Mouse (Mus musculus) right cerebral cortex, postnatal 4 days (tissue): ENCODE measurements at regions not wholly inside any gene's neighbourhood (a gene's known extent, or its start where the extent isn't known, plus 50 kb on each side); places are given as distances from the start of the nearest gene placed in this dataset.
A peak's percentile ranks its signal among the peaks of the same experiment; 100 is the strongest.
"Not testable (repeated sequence)": the region's sequence is repeated elsewhere in the genome, so short reads cannot be mapped to it uniquely, and the experiment has no call there.

Experiments used
- DNase-seq: peaks from one replicate; pipeline ENCODE4 v3.0.0-alpha.2; 2022

- DNase-seq: no peak
These were observed 300.1 kb downstream of the Vrk1 start for GRCm38 (mm10) chr12:106310171-106310570.

GRCm38 (mm10) chr12:106310585-106311319 lies 300.7 kb downstream of the Vrk1 start:
- DNase-seq: no peak

GRCm38 (mm10) chr12:106311320-106311825 lies 301.3 kb downstream of the Vrk1 start:
- no peak for DNase-seq

- no peak for DNase-seq
These were observed 302.0 kb downstream of the Vrk1 start for GRCm38 (mm10) chr12:106311831-106312600.

- DNase-seq: no peak
These were observed 307.7 kb downstream of the Vrk1 start for GRCm38 (mm10) chr12:106317738-106318137.

GRCm38 (mm10) chr12:106321511-106321910 lies 311.5 kb downstream of the Vrk1 start:
- no peak for DNase-seq

- no peak for DNase-seq
These were observed 316.6 kb downstream of the Vrk1 start for GRCm38 (mm10) chr12:106326611-106327010.

- DNase-seq: no peak
These were observed 317.3 kb downstream of the Vrk1 start for GRCm38 (mm10) chr12:106327351-106327750.

- no peak for DNase-seq
These were observed 347.8 kb downstream of the Vrk1 start for GRCm38 (mm10) chr12:106357867-106358266.

GRCm38 (mm10) chr12:106361646-106362045 lies 351.6 kb downstream of the Vrk1 start:
- not testable (repeated sequence) for DNase-seq

- peak; percentile 53 for DNase-seq
These were observed 364.9 kb downstream of the Vrk1 start for GRCm38 (mm10) chr12:106374840-106375375.

- no peak for DNase-seq
These were observed 365.9 kb downstream of the Vrk1 start for GRCm38 (mm10) chr12:106375886-106376285.

GRCm38 (mm10) chr12:106376783-106377182 lies 366.8 kb downstream of the Vrk1 start:
- no peak for DNase-seq

GRCm38 (mm10) chr12:106377281-106377680 lies 367.3 kb downstream of the Vrk1 start:
- DNase-seq: no peak

GRCm38 (mm10) chr12:106377761-106378160 lies 367.7 kb downstream of the Vrk1 start:
- no peak for DNase-seq

- DNase-seq: peak; percentile 32
These were observed 368.5 kb downstream of the Vrk1 start for GRCm38 (mm10) chr12:106378303-106379075.

GRCm38 (mm10) chr12:106379151-106379594 lies 369.1 kb downstream of the Vrk1 start:
- no peak for DNase-seq

- DNase-seq: no peak
These were observed 369.8 kb downstream of the Vrk1 start for GRCm38 (mm10) chr12:106379779-106380178.

- no peak for DNase-seq
These were observed 371.8 kb downstream of the Vrk1 start for GRCm38 (mm10) chr12:106381821-106382220.

GRCm38 (mm10) chr12:106389214-106389613 lies 379.2 kb downstream of the Vrk1 start:
- no peak for DNase-seq

- DNase-seq: no peak
These were observed 382.3 kb downstream of the Vrk1 start for GRCm38 (mm10) chr12:106392316-106392715.

GRCm38 (mm10) chr12:106399085-106399484 lies 389.1 kb downstream of the Vrk1 start:
- no peak for DNase-seq

- DNase-seq: no peak
These were observed 401.0 kb downstream of the Vrk1 start for GRCm38 (mm10) chr12:106411075-106411474.
